Mouse (Mus musculus) heart, embryonic 16.5 days (tissue): ENCODE data around the gene Fkbp11. TPM values are rescaled to one million over a fixed set of nuclear protein-coding genes. Genes with fewer than 3 reads are reported as not detected.

Source experiments
- ATAC-seq: fragments of 200-750 bp; cut with Nextera tagmentation; replicated peaks from 2 replicates; pipeline ENCODE4 v1.8.0; 2017; ENCODE audit warnings: moderate number of reproducible peaks; ENCODE audit not compliant: insufficient read depth, low FRiP score; ENCODE audit errors: extremely low read depth
- H3K27ac ChIP-seq: fragments of 300-500 bp; sonication (generic); 2 replicates; pipeline ENCODE4 v1.5.1; 2014; ENCODE audit warnings: mild to moderate bottlenecking, low read length, control low read depth, moderate library complexity
- H3K27me3 ChIP-seq: fragments of 300-500 bp; sonication (generic); 2 replicates; pipeline ENCODE4 v1.6.1; 2014; ENCODE audit warnings: low read length, mixed read lengths; ENCODE audit not compliant: control insufficient read depth, insufficient read depth
- H3K36me3 ChIP-seq: fragments of 300-500 bp; sonication (generic); 2 replicates; pipeline ENCODE4 v1.6.1; 2014; ENCODE audit not compliant: control insufficient read depth, insufficient read depth
- H3K4me1 ChIP-seq: fragments of 300-500 bp; sonication (generic); 2 replicates; pipeline ENCODE4 v1.6.1; 2014; ENCODE audit warnings: low read length, mixed read lengths; ENCODE audit not compliant: control insufficient read depth, insufficient read depth
- H3K4me2 ChIP-seq: fragments of 300-500 bp; sonication (generic); 2 replicates; pipeline ENCODE4 v1.6.1; 2014; ENCODE audit warnings: low read depth, mild to moderate bottlenecking, control low read depth, low read length
- H3K4me3 ChIP-seq: fragments of 300-500 bp; sonication (generic); 2 replicates; pipeline ENCODE4 v1.5.1; 2014; ENCODE audit warnings: mild to moderate bottlenecking, control low read depth, low read length
- H3K9ac ChIP-seq: fragments of 300-500 bp; sonication (generic); 2 replicates; pipeline ENCODE4 v1.6.1; 2014; ENCODE audit warnings: low read length, control low read depth
- H3K9me3 ChIP-seq: fragments of 300-500 bp; sonication (generic); replicated peaks from 2 replicates; pipeline ENCODE4 v1.6.1; 2016; ENCODE audit warnings: low read length; ENCODE audit not compliant: control insufficient read depth
- WGBS: fragments of 180-500 bp; shearing (Covaris S2); extraction: QIAGEN DNeasy Blood & Tissue Kit; methylation state at CpG from one replicate; pipeline ENCODE4 v1.1.7; 2014; 5-methylcytosine and 5-hydroxymethylcytosine counted together
- polyA plus RNA-seq: library from polyadenylated mRNA; unstranded; fragments of >200 nt; fragmentation: Nextera tagmentation; extraction: Ambion mirVana; gene quantifications from 2 replicates; pipeline ENCODE4 v1.2.1, GENCODE M21; 2015

Fkbp11 gene
- polyA plus RNA-seq, 1 experiment from 2014 or later: 23.0 TPM

- no peak; the same call in 1 of the 2 replicates for ATAC-seq
Observed at GRCm38 (mm10) chr15:98676471-98676870, 51.5 kb downstream of the Fkbp11 start.

GRCm38 (mm10) chr15:98675634-98676250, 52.3 kb downstream of the Fkbp11 start:
- no peak for ATAC-seq
- Histone ChIP-seq H3K4me3 (peak overlapping the region; percentile 58), H3K9me3 (no peaks in the 10 kb centered on the region), H3K36me3 (no peaks in the 10 kb centered on the region), H3K27ac (no peak overlapping the region), H3K4me1 (peaks cover 25% of the 10 kb centered on the region), H3K27me3 (peaks cover 30% of the 10 kb centered on the region), H3K9ac (peak overlapping the region; percentile 20; the same call in 1 of the 2 replicates), H3K4me2 (peak overlapping the region; percentile 93)
- 10% methylated on average over 14 of the region's 14 CpGs for WGBS

More at GRCm38 (mm10) chr15:98676471-98676870, 51.5 kb downstream of the Fkbp11 start:
- peaks cover 25% of the 10 kb centered on the region for H3K4me1 ChIP-seq
- no peak overlapping the region for H3K27ac ChIP-seq
- H3K27me3 ChIP-seq: peaks cover 30% of the 10 kb centered on the region
- H3K9ac ChIP-seq: peak overlapping the region; percentile 41
- peak overlapping the region; percentile 58 for H3K4me3 ChIP-seq
- 3% methylated on average over 9 of the region's 9 CpGs for WGBS
- no peaks in the 10 kb centered on the region for H3K9me3 ChIP-seq
- no peaks in the 10 kb centered on the region for H3K36me3 ChIP-seq
- H3K4me2 ChIP-seq: peak overlapping the region; percentile 93

- no peak overlapping the region for H3K27ac ChIP-seq
- ATAC-seq: no peak
- peaks cover 25% of the 10 kb centered on the region for H3K4me1 ChIP-seq
- peak overlapping the region; percentile 93 for H3K4me2 ChIP-seq
- H3K27me3 ChIP-seq: peaks cover 30% of the 10 kb centered on the region
- no peaks in the 10 kb centered on the region for H3K9me3 ChIP-seq
- 0 out of 2 replicates have a peak overlapping the region, but pooled peaks have one; percentile 10 for H3K4me3 ChIP-seq
- H3K9ac ChIP-seq: 0 out of 2 replicates have a peak overlapping the region, but pooled peaks have one; percentile 20
- WGBS: 29% methylated on average over 11 of the region's 11 CpGs
- no peaks in the 10 kb centered on the region for H3K36me3 ChIP-seq
Observed at GRCm38 (mm10) chr15:98674994-98675545, 52.9 kb downstream of the Fkbp11 start.

Other genes with a start within 250 kb of the Fkbp11 start
- not detected in 2 replicates for gene Lalba, start 245.5 kb downstream of the Fkbp11 start, polyA plus RNA-seq
- gene Olfr279, start 235.8 kb downstream of the Fkbp11 start, polyA plus RNA-seq: not detected in 2 replicates
- 77.7 and 79.2 TPM in 2 replicates for gene Kansl2, start 193.9 kb downstream of the Fkbp11 start, polyA plus RNA-seq
- 36.4 and 41.2 TPM in 2 replicates for gene Ccnt1, start 157.3 kb downstream of the Fkbp11 start, polyA plus RNA-seq
- gene 4930415O20Rik, start 157.2 kb downstream of the Fkbp11 start, polyA plus RNA-seq: 0.64 TPM in 1 of 2 replicates, not detected in the other
- gene Adcy6, start 118.1 kb downstream of the Fkbp11 start, polyA plus RNA-seq: 39.0 and 47.1 TPM in 2 replicates
- gene Cacnb3, start 97.4 kb downstream of the Fkbp11 start, polyA plus RNA-seq: 8.2 and 10.5 TPM in 2 replicates
- 15.2 and 18.3 TPM in 2 replicates for gene Ddx23, start 65.3 kb downstream of the Fkbp11 start, polyA plus RNA-seq
- gene Rnd1, start 50.7 kb downstream of the Fkbp11 start, polyA plus RNA-seq: 1.1 and 1.7 TPM in 2 replicates
- gene Ccdc65, start 20.0 kb downstream of the Fkbp11 start, polyA plus RNA-seq: 0.97 and 1.0 TPM in 2 replicates
- 35.8 and 36.4 TPM in 2 replicates for gene Arf3, start 35.0 kb upstream of the Fkbp11 start, polyA plus RNA-seq
- gene Wnt10b, start 50.0 kb upstream of the Fkbp11 start, polyA plus RNA-seq: 0.28 and 0.44 TPM in 2 replicates
- gene Wnt1, start 61.7 kb upstream of the Fkbp11 start, polyA plus RNA-seq: not detected in 2 replicates
- gene Ddn, start 81.3 kb upstream of the Fkbp11 start, polyA plus RNA-seq: 0.32 and 0.35 TPM in 2 replicates
- 111 and 112 TPM in 2 replicates for gene Prkag1, start 103.3 kb upstream of the Fkbp11 start, polyA plus RNA-seq
- gene Kmt2d, start 143.0 kb upstream of the Fkbp11 start, polyA plus RNA-seq: 8.5 and 8.6 TPM in 2 replicates
- 5.6 and 7.3 TPM in 2 replicates for gene Rhebl1, start 166.3 kb upstream of the Fkbp11 start, polyA plus RNA-seq
- gene Dhh, start 170.3 kb upstream of the Fkbp11 start, polyA plus RNA-seq: 2.0 and 2.5 TPM in 2 replicates
- gene Lmbr1l, start 190.0 kb upstream of the Fkbp11 start, polyA plus RNA-seq: 13.3 and 13.9 TPM in 2 replicates
- gene Tuba1b, start 206.4 kb upstream of the Fkbp11 start, polyA plus RNA-seq: 1,504 and 1,594 TPM in 2 replicates
- not detected in 2 replicates for gene Gm49450, start 225.4 kb upstream of the Fkbp11 start, polyA plus RNA-seq
- 727 and 789 TPM in 2 replicates for gene Tuba1a, start 225.5 kb upstream of the Fkbp11 start, polyA plus RNA-seq